Mouse (Mus musculus): ENCODE measurements around the gene Polh.

Gene Polh

GRCm38 (mm10) chr17:46168768-46169167 lies 33.7 kb downstream of the Polh start:
- in situ Hi-C loops (cut with MboI, MseI), result loop anchor here (5.0 to 25.0 kb wide), 3 partner anchors 79 to 1344 kb away; partner anchors contain the start of genes Ccnd3, Polr1c, Slc35b2 and Taf8

GRCm38 (mm10) chr17:46168318-46168717 lies 34.1 kb downstream of the Polh start:
- in situ Hi-C loops (cut with MboI, MseI), result loop anchor here (5.0 to 25.0 kb wide), 3 partner anchors 79 to 1344 kb away; partner anchors contain the start of genes Ccnd3, Polr1c, Slc35b2 and Taf8

- in situ Hi-C loops (cut with MboI, MseI), result loop anchor here (5.0 to 25.0 kb wide), 3 partner anchors 80 to 1345 kb away; partner anchors contain the start of genes Ccnd3, Polr1c, Slc35b2 and Taf8
These were observed 35.4 kb downstream of the Polh start for GRCm38 (mm10) chr17:46167014-46167413.

GRCm38 (mm10) chr17:46166270-46166669 lies 36.2 kb downstream of the Polh start:
- in situ Hi-C loops (cut with MboI, MseI), result loop anchor here (5.0 to 25.0 kb wide), 3 partner anchors 81 to 1346 kb away; partner anchors contain the start of genes Ccnd3, Polr1c, Slc35b2 and Taf8

- in situ Hi-C loops (cut with MboI, MseI), result loop anchor here (5.0 to 25.0 kb wide), 3 partner anchors 82 to 1347 kb away; partner anchors contain the start of genes Ccnd3, Polr1c, Slc35b2 and Taf8
These were observed 37.0 kb downstream of the Polh start for GRCm38 (mm10) chr17:46165460-46165859.

- in situ Hi-C loops (cut with MboI, MseI), result loop anchor here (5.0 to 25.0 kb wide), 3 partner anchors 83 to 1348 kb away; partner anchors contain the start of genes Ccnd3, Polr1c, Slc35b2 and Taf8
These were observed 37.7 kb downstream of the Polh start for GRCm38 (mm10) chr17:46164791-46165190.

GRCm38 (mm10) chr17:46164301-46164700 lies 38.1 kb downstream of the Polh start:
- in situ Hi-C loops (cut with MboI, MseI), result loop anchor here (10.0 to 25.0 kb wide), 2 partner anchors 600 to 1348 kb away; partner anchors contain the start of genes Ccnd3, Slc35b2 and Taf8

- in situ Hi-C loops (cut with MboI, MseI), result loop anchor here (10.0 to 25.0 kb wide), 2 partner anchors 598 to 1349 kb away; partner anchors contain the start of genes Ccnd3, Slc35b2 and Taf8
These were observed 39.5 kb downstream of the Polh start for GRCm38 (mm10) chr17:46162951-46163421.

GRCm38 (mm10) chr17:46162551-46162950 lies 39.9 kb downstream of the Polh start:
- in situ Hi-C loops (cut with MboI, MseI), result loop anchor here (10.0 to 25.0 kb wide), 2 partner anchors 598 to 1350 kb away; partner anchors contain the start of genes Ccnd3, Slc35b2 and Taf8

GRCm38 (mm10) chr17:46161710-46162109 lies 40.7 kb downstream of the Polh start:
- in situ Hi-C loops (cut with MboI, MseI), result loop anchor here (10.0 to 25.0 kb wide), 2 partner anchors 597 to 1351 kb away; partner anchors contain the start of genes Ccnd3, Slc35b2 and Taf8

- in situ Hi-C loops (cut with MboI, MseI), result loop anchor here (10.0 to 25.0 kb wide), 2 partner anchors 596 to 1351 kb away; partner anchors contain the start of genes Ccnd3, Slc35b2 and Taf8
These were observed 41.3 kb downstream of the Polh start for GRCm38 (mm10) chr17:46161179-46161578.

- in situ Hi-C loops (cut with MboI, MseI), result loop anchor here (10.0 to 25.0 kb wide), 2 partner anchors 596 to 1352 kb away; partner anchors contain the start of genes Ccnd3, Slc35b2 and Taf8
These were observed 41.8 kb downstream of the Polh start, which contains the start of gene Gtpbp2 for GRCm38 (mm10) chr17:46160686-46161085. TSS of gene Gtpbp2 (plus strand) at chr17:46161032.

GRCm38 (mm10) chr17:46160090-46160662 lies 42.3 kb downstream of the Polh start:
- in situ Hi-C loops (cut with MboI, MseI), result loop anchor here (10.0 to 25.0 kb wide), 2 partner anchors 595 to 1352 kb away; partner anchors contain the start of genes Ccnd3, Slc35b2 and Taf8

- in situ Hi-C loops (cut with MboI, MseI), result loop anchor here (25.0 kb wide), 1 partner anchor 1353 kb away; the partner anchor contains the start of genes Ccnd3 and Taf8
These were observed 43.2 kb downstream of the Polh start for GRCm38 (mm10) chr17:46159236-46159635.

GRCm38 (mm10) chr17:46157131-46157530 lies 45.3 kb downstream of the Polh start:
- in situ Hi-C loops (cut with MboI, MseI), result loop anchor here (25.0 kb wide), 1 partner anchor 1355 kb away; the partner anchor contains the start of genes Ccnd3 and Taf8

- in situ Hi-C loops (cut with MboI, MseI), result loop anchor here (25.0 kb wide), 1 partner anchor 1356 kb away; the partner anchor contains the start of genes Ccnd3 and Taf8
These were observed 45.8 kb downstream of the Polh start for GRCm38 (mm10) chr17:46156680-46157079.

- in situ Hi-C loops (cut with MboI, MseI), result loop anchor here (25.0 kb wide), 1 partner anchor 1358 kb away; the partner anchor contains the start of genes Ccnd3 and Taf8
These were observed 48.1 kb downstream of the Polh start for GRCm38 (mm10) chr17:46154336-46154735.

GRCm38 (mm10) chr17:46152847-46153782 lies 49.3 kb downstream of the Polh start, which contains the start of gene Mad2l1bp:
TSS of gene Mad2l1bp (minus strand) at chr17:46153553.
- in situ Hi-C loops (cut with MboI, MseI), result loop anchor here (25.0 kb wide), 1 partner anchor 1359 kb away; the partner anchor contains the start of genes Ccnd3 and Taf8

- in situ Hi-C loops (cut with MboI, MseI), result no loop called here
These were observed 58.6 kb downstream of the Polh start, which contains the start of gene Rsph9 for GRCm38 (mm10) chr17:46143578-46144423. TSS of gene Rsph9 (minus strand) at chr17:46144216.

Data from T-helper 1 cell (primary cell).